Mouse (Mus musculus): ENCODE measurements at regions not wholly inside any gene's neighbourhood (a gene's known extent, or its start where the extent isn't known, plus 50 kb on each side); places are given as distances from the start of the nearest gene placed in this dataset.

DNA sequence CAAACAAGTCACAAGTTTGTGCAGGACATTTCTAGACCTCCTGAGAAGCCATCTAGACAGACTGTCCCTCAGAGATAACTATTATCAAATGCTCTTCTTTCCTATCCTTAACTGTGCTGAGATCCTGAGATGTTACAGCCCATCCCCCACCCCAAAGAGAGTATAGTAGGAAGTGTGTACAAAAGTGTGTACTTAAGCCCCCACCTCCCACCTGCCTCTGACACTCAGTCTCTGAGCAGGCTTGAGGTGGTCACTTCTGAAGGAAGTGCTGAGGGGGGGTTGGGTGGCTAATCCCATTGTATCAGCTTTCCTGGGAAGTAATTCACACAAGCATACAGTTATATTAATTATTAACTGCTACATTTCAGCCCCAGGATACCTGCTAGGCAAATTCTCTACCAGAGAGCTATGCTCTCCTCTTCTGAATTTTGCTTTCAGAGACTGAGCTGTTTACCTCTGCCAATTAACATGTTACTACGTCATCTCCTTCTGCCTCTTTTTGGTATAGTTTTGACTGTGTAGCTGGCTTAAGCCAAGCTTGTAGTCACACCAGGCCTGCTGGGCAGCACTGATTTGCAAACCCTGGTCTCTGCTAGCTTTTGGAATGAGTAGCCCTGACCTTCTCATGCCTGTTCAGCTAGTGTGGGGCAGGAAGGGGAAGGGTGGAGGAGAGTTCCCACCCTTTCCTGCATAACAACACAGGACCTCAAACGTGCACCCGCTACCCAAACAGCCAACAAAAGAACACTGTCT lies 192.2 kb upstream of the Trib2 start:
- no peak overlapping the region for H3K4me3 ChIP-seq (replicated peaks; ENCODE audit: control insufficient read depth, low read depth, low read length)
- no peak for TF ChIP-seq POLR2A (IDR thresholded peaks at IDR 0.05; ENCODE audit: borderline replicate concordance, control insufficient read depth, low read depth, low read length)
- H3K4me1 ChIP-seq (ENCODE audit: control insufficient read depth, insufficient read depth, low read length): peaks cover 2% of the 10 kb centered on the region; the same call in 1 of the 2 replicates
- 16% methylated on average over 3 of the region's 3 CpGs for WGBS
- H3K27ac ChIP-seq (ENCODE audit: control insufficient read depth, insufficient read depth, low read depth, low read length, poor library complexity): no peak overlapping the region

GRCm38 (mm10) chr12:16008261-16008660 lies 191.5 kb upstream of the Trib2 start:
- H3K27ac ChIP-seq (ENCODE audit: control insufficient read depth, insufficient read depth, low read depth, low read length, poor library complexity): no peak overlapping the region
- no peak overlapping the region for H3K4me3 ChIP-seq (replicated peaks; ENCODE audit: control insufficient read depth, low read depth, low read length)
- TF ChIP-seq POLR2A (IDR thresholded peaks at IDR 0.05; ENCODE audit: borderline replicate concordance, control insufficient read depth, low read depth, low read length) (no peak), CTCF (IDR thresholded peaks at IDR 0.05; ENCODE audit: control insufficient read depth, insufficient read depth, low read length) (no peak)
- peaks cover 2% of the 10 kb centered on the region; the same call in 1 of the 2 replicates for H3K4me1 ChIP-seq (ENCODE audit: control insufficient read depth, insufficient read depth, low read length)
- WGBS: 2% methylated on average over 4 of the region's 4 CpGs

GRCm38 (mm10) chr12:16006688-16007087 lies 190.0 kb upstream of the Trib2 start:
- H3K4me1 ChIP-seq (ENCODE audit: control insufficient read depth, insufficient read depth, low read length): peaks cover 2% of the 10 kb centered on the region; the same call in 1 of the 2 replicates
- WGBS: 29% methylated on average over 5 of the region's 5 CpGs
- TF ChIP-seq CTCF (IDR thresholded peaks at IDR 0.05; ENCODE audit: control insufficient read depth, insufficient read depth, low read length) (no peak), POLR2A (IDR thresholded peaks at IDR 0.05; ENCODE audit: borderline replicate concordance, control insufficient read depth, low read depth, low read length) (no peak)
- no peak overlapping the region for H3K4me3 ChIP-seq (replicated peaks; ENCODE audit: control insufficient read depth, low read depth, low read length)
- H3K27ac ChIP-seq (ENCODE audit: control insufficient read depth, insufficient read depth, low read depth, low read length, poor library complexity): no peak overlapping the region

DNA sequence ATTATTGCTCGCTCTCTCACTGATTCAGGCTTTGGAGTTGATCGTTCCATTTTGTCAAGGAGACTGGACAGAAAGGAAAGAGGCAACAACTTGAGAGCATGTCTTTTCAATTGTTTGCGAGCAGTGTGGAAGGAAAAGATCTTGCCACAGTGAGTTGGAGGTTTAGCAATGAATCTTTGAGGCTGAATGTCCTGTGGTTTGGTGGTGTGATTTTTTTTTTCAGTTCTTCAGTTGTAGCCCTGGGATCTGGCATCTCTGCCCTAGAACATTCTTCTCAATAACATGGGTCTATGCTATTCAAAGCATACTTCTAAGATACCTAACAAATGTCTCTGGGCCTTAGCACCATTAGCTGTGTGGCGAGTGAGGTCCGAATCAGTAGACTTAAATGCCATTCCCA lies 189.6 kb upstream of the Trib2 start:
- peaks cover 2% of the 10 kb centered on the region; the same call in 1 of the 2 replicates for H3K4me1 ChIP-seq (ENCODE audit: control insufficient read depth, insufficient read depth, low read length)
- no peak for TF ChIP-seq CTCF (IDR thresholded peaks at IDR 0.05; ENCODE audit: control insufficient read depth, insufficient read depth, low read length)
- no peak for TF ChIP-seq POLR2A (IDR thresholded peaks at IDR 0.05; ENCODE audit: borderline replicate concordance, control insufficient read depth, low read depth, low read length)
- H3K27ac ChIP-seq (ENCODE audit: control insufficient read depth, insufficient read depth, low read depth, low read length, poor library complexity): no peak overlapping the region
- 68% methylated on average over 5 of the region's 5 CpGs for WGBS
- H3K4me3 ChIP-seq (replicated peaks; ENCODE audit: control insufficient read depth, low read depth, low read length): no peak overlapping the region

DNA sequence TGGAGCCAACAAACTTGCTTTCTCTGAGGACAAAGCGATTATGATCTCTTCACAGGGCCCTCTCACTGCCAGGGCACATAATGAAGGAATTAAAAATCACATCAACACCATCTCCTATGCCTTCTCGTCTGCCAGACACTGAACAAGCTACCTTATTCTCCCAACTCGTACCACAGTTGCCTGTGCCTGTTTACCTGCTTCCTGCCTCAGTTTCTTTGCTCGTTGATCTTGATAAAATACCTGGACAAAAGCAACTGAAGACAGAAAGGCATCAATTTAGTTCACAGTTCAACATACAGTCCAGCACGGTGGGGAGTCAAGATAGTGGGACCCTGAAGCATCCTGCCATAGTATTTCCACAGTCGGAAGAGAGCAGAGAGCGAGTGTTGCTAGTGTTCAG lies 185.1 kb upstream of the Trib2 start:
- H3K4me1 ChIP-seq (ENCODE audit: control insufficient read depth, insufficient read depth, low read length): no peaks in the 10 kb centered on the region; the same call in 1 of the 2 replicates
- 88% methylated on average over 7 of the region's 7 CpGs for WGBS
- no peak overlapping the region for H3K27ac ChIP-seq (ENCODE audit: control insufficient read depth, insufficient read depth, low read depth, low read length, poor library complexity)
- TF ChIP-seq CTCF (IDR thresholded peaks at IDR 0.05; ENCODE audit: control insufficient read depth, insufficient read depth, low read length) (no peak), POLR2A (IDR thresholded peaks at IDR 0.05; ENCODE audit: borderline replicate concordance, control insufficient read depth, low read depth, low read length) (no peak)
- no peak overlapping the region for H3K4me3 ChIP-seq (replicated peaks; ENCODE audit: control insufficient read depth, low read depth, low read length)

- H3K4me1 ChIP-seq (ENCODE audit: control insufficient read depth, insufficient read depth, low read length): no peaks in the 10 kb centered on the region
- no peak overlapping the region for H3K4me3 ChIP-seq (replicated peaks; ENCODE audit: control insufficient read depth, low read depth, low read length)
- H3K27ac ChIP-seq (ENCODE audit: control insufficient read depth, insufficient read depth, low read depth, low read length, poor library complexity): no peak overlapping the region
- whole genome bisulfite sequencing: 12% methylated on average over 5 of the region's 5 CpGs
- TF ChIP-seq CTCF (IDR thresholded peaks at IDR 0.05; ENCODE audit: control insufficient read depth, insufficient read depth, low read length) (no peak), POLR2A (IDR thresholded peaks at IDR 0.05; ENCODE audit: borderline replicate concordance, control insufficient read depth, low read depth, low read length) (no peak)
Observed at GRCm38 (mm10) chr12:16001225-16001624, 184.5 kb upstream of the Trib2 start.

GRCm38 (mm10) chr12:15998331-15998730 lies 181.6 kb upstream of the Trib2 start:
- TF ChIP-seq POLR2A (IDR thresholded peaks at IDR 0.05; ENCODE audit: borderline replicate concordance, control insufficient read depth, low read depth, low read length): no peak
- no peak for TF ChIP-seq CTCF (IDR thresholded peaks at IDR 0.05; ENCODE audit: control insufficient read depth, insufficient read depth, low read length)
- no peak overlapping the region for H3K27ac ChIP-seq (ENCODE audit: control insufficient read depth, insufficient read depth, low read depth, low read length, poor library complexity)
- H3K4me1 ChIP-seq (ENCODE audit: control insufficient read depth, insufficient read depth, low read length): no peaks in the 10 kb centered on the region
- no peak overlapping the region for H3K4me3 ChIP-seq (replicated peaks; ENCODE audit: control insufficient read depth, low read depth, low read length)

DNA sequence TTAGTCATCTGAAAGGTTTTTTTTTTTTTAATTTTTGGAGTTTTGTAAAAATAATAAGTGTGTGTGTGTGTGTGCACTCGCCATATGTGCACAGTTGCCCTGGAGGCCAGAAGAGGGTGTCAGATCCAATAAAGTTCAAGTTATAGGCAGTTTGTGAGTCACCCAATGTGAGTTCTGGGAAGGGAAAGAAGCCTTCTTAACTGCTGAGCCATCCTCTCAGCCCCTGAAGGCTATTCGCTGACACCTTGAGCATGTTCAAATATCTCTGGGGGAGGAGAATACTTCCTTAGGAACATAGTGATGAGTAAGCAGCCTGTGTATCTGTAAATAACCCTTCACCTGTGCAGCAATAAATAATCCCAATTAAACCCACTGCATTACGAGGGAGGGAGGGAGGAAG lies 177.1 kb upstream of the Trib2 start:
- Histone ChIP-seq H3K27ac (ENCODE audit: control insufficient read depth, insufficient read depth, low read depth, low read length, poor library complexity) (no peak overlapping the region), H3K4me1 (ENCODE audit: control insufficient read depth, insufficient read depth, low read length) (no peaks in the 10 kb centered on the region), H3K4me3 (replicated peaks; ENCODE audit: control insufficient read depth, low read depth, low read length) (no peak overlapping the region)
- no peak for TF ChIP-seq POLR2A (IDR thresholded peaks at IDR 0.05; ENCODE audit: borderline replicate concordance, control insufficient read depth, low read depth, low read length)
- TF ChIP-seq CTCF (IDR thresholded peaks at IDR 0.05; ENCODE audit: control insufficient read depth, insufficient read depth, low read length): no peak
- 73% methylated on average over 3 of the region's 3 CpGs for WGBS

GRCm38 (mm10) chr12:15986351-15986750 lies 169.6 kb upstream of the Trib2 start:
- H3K4me3 ChIP-seq (replicated peaks; ENCODE audit: control insufficient read depth, low read depth, low read length): no peak overlapping the region
- no peaks in the 10 kb centered on the region for H3K4me1 ChIP-seq (ENCODE audit: control insufficient read depth, insufficient read depth, low read length)
- no peak for TF ChIP-seq POLR2A (IDR thresholded peaks at IDR 0.05; ENCODE audit: borderline replicate concordance, control insufficient read depth, low read depth, low read length)
- no peak for TF ChIP-seq CTCF (IDR thresholded peaks at IDR 0.05; ENCODE audit: control insufficient read depth, insufficient read depth, low read length)
- H3K27ac ChIP-seq (ENCODE audit: control insufficient read depth, insufficient read depth, low read depth, low read length, poor library complexity): no peak overlapping the region
